9 mouse cellular contexts compared by ENCODE assay signal in genomic region chr6:87101955-87102353, GRCm38 (mm10). TPM values are rescaled to one million over a fixed set of nuclear protein-coding genes. Genes with fewer than 3 reads are reported as not detected.
A peak's percentile ranks its signal among the peaks of the same experiment; 100 is the strongest.
DNase-seq lines count a peak whose midpoint lies in the region; ATAC-seq lines count a peak whose summit lies in the region.
"Had no signal": no experiment of that assay in that cellular context is flagged by ENCODE, and none has a peak within 500 bp of the region (broad histone marks: within the 10 kb centered on the region; RNA-seq: fewer than 3 reads in every experiment).

No protein-coding gene starts in this region.

- no peaks in the 10 kb centered on the region for H3K36me3 ChIP-seq in limb, embryonic 10.5 days

- H3K27ac ChIP-seq in limb, embryonic 10.5 days, result peak overlapping the region; percentile 58

- H3K4me1 ChIP-seq in limb, embryonic 10.5 days, result peaks cover 33% of the 10 kb centered on the region

- DNase-seq in gastrocnemius, adult 18-20 months (ENCODE audit: low spot score), result peak; percentile 17
- DNase-seq in gastrocnemius, postnatal 25 days, result no peak
- DNase-seq in thymus, postnatal 14 days, result peak; percentile 29
- no peak for DNase-seq in thymus, adult 18-20 months
- peak; percentile 49 for DNase-seq in limb, embryonic 10.5 days (ENCODE audit: low spot score)
- DNase-seq in thymus, postnatal 36 days, result peak; percentile 18 to 28
- DNase-seq in adrenal gland, adult 18-20 months (ENCODE audit: low spot score in 2 of 2), result no peak

- no peaks in the 10 kb centered on the region for H3K9me3 ChIP-seq in limb, embryonic 10.5 days (replicated peaks)

- H3K27me3 ChIP-seq in limb, embryonic 10.5 days (ENCODE audit: low read depth, poor library complexity, severe bottlenecking), result no peaks in the 10 kb centered on the region

- no peak overlapping the region for H3K4me3 ChIP-seq in limb, embryonic 10.5 days

- 37% methylated on average over 4 of the region's 4 CpGs for WGBS in limb, embryonic 10.5 days

- no peak for ATAC-seq in megakaryocyte progenitor cell, adult 5-6 weeks (replicated peaks; ENCODE audit: poor library complexity)

RNA-seq across cellular contexts. Expression of gene D6Ertd527e, which starts 2.6 kb away (rescaled TPM):
- not detected for total RNA-seq in gastrocnemius, adult 18-20 months (2021)
- total RNA-seq in gastrocnemius, postnatal 25 days (2021), result not detected
- 0.18 and 0.33 TPM in 2 replicates for polyA plus RNA-seq in limb, embryonic 10.5 days (2016; fragmentation: Nextera tagmentation; extraction: Ambion mirVana)
- total RNA-seq in adrenal gland, adult 18-20 months (2021), result not detected
- total RNA-seq in megakaryocyte progenitor cell, adult 5-6 weeks (2015), result 0.85 TPM in 1 of 2 replicates, not detected in the other
- total RNA-seq in megakaryocyte progenitor cell, adult 5-6 weeks (2017), result 0.14 TPM in 1 of 2 replicates, not detected in the other
- total RNA-seq: ES-E14 had no signal

RNA-seq across cellular contexts. Expression of gene Gfpt1, which starts 59.3 kb away (rescaled TPM):
- 10 to 100 TPM; 32.3 to 32.7 TPM for total RNA-seq in gastrocnemius, adult 18-20 months (2021)
- 10 to 100 TPM; 24.7 to 25.9 TPM for total RNA-seq in gastrocnemius, postnatal 25 days (2021)
- polyA plus RNA-seq in limb, embryonic 10.5 days (2016; fragmentation: Nextera tagmentation; extraction: Ambion mirVana), result 14.5 and 20.7 TPM in 2 replicates
- 10 to 100 TPM; 50.0 to 52.9 TPM for total RNA-seq in adrenal gland, adult 18-20 months (2021)
- 22.2 and 26.3 TPM in 2 replicates for total RNA-seq in megakaryocyte progenitor cell, adult 5-6 weeks (2015)
- total RNA-seq in megakaryocyte progenitor cell, adult 5-6 weeks (2017), result 15.0 and 21.9 TPM in 2 replicates

Comparison
In these comparisons a context has a peak if more than half of its experiments do, and no peak if none do; other contexts are left out.
1. DNase-seq: peak in gastrocnemius, adult 18-20 months (single experiment), thymus, postnatal 14 days (single experiment), limb, embryonic 10.5 days (single experiment) and thymus, postnatal 36 days (2 of 2); none in gastrocnemius, postnatal 25 days (single experiment), thymus, adult 18-20 months (0 of 2) and adrenal gland, adult 18-20 months (0 of 2).